Mouse (Mus musculus) macrophage (primary cell): Measurements from ENCODE around the gene Exosc10. TPM values are rescaled to one million over a fixed set of nuclear protein-coding genes. Genes with fewer than 3 reads are reported as not detected.

Experiments
- polyA plus RNA-seq: library from polyadenylated mRNA; stranded (reverse); fragments of 250-400 nt; gene quantifications from 3 replicates; pipeline ENCODE4 v1.2.4, GENCODE M21; 2018; ENCODE audit warnings: inconsistent platforms

The Exosc10 gene
- polyA plus RNA-seq, 1 experiment from 2014 or later: 58.5 TPM

Other genes starting within 250 kb of the Exosc10 start
- 4.7 to 8.2 TPM (median 5.0 TPM) in 3 replicates for gene Ubiad1, start 113.7 kb upstream of the Exosc10 start, polyA plus RNA-seq
- 12.3 to 14.9 TPM (median 14.5 TPM) in 3 replicates for gene Mtor, start 109.8 kb upstream of the Exosc10 start, polyA plus RNA-seq
- gene Angptl7, start 58.0 kb upstream of the Exosc10 start, polyA plus RNA-seq: 0.14 to 0.32 TPM in 2 of 3 replicates, not detected in the other
- gene Srm, start 33.1 kb downstream of the Exosc10 start, polyA plus RNA-seq: 14.7 to 81.1 TPM (median 15.5 TPM) in 3 replicates
- 0.09 TPM in 1 of 3 replicates, not detected in the others for gene Masp2, start 44.1 kb downstream of the Exosc10 start, polyA plus RNA-seq
- 157 to 233 TPM (median 170 TPM) in 3 replicates for gene Tardbp, start 68.6 kb downstream of the Exosc10 start, polyA plus RNA-seq
- gene Gm572, start 84.9 kb downstream of the Exosc10 start, polyA plus RNA-seq: not detected in 3 replicates
- gene Casz1, start 246.0 kb downstream of the Exosc10 start, polyA plus RNA-seq: 0.35 to 1.1 TPM (median 0.68 TPM) in 3 replicates